Mouse (Mus musculus): ENCODE results near the gene Rspo3. TPM values are rescaled to one million over a fixed set of nuclear protein-coding genes. Genes with fewer than 3 reads are reported as not detected.
A peak's percentile ranks its signal among the peaks of the same experiment; 100 is the strongest.

Rspo3 gene
- 1 to 10 TPM; 2.5 to 4.7 TPM for total RNA-seq (2021)
- long read RNA-seq, experiment 1, transcript Rspo3-201 (5 exons, 3,085 nt) = major isoform, 10 of 11 reads
- long read RNA-seq, experiment 1, partial matches to known transcripts = 0 of 11 reads
- long read RNA-seq, experiment 1, other reads (novel, unspliced or antisense) = 1 of 11 reads
- long read RNA-seq, experiment 2, transcript Rspo3-201 (5 exons, 3,085 nt) = major isoform, 5 of 5 reads
- long read RNA-seq, experiment 2, partial matches to known transcripts = 0 of 5 reads
- long read RNA-seq, experiment 2, other reads (novel, unspliced or antisense) = 0 of 5 reads

DNA sequence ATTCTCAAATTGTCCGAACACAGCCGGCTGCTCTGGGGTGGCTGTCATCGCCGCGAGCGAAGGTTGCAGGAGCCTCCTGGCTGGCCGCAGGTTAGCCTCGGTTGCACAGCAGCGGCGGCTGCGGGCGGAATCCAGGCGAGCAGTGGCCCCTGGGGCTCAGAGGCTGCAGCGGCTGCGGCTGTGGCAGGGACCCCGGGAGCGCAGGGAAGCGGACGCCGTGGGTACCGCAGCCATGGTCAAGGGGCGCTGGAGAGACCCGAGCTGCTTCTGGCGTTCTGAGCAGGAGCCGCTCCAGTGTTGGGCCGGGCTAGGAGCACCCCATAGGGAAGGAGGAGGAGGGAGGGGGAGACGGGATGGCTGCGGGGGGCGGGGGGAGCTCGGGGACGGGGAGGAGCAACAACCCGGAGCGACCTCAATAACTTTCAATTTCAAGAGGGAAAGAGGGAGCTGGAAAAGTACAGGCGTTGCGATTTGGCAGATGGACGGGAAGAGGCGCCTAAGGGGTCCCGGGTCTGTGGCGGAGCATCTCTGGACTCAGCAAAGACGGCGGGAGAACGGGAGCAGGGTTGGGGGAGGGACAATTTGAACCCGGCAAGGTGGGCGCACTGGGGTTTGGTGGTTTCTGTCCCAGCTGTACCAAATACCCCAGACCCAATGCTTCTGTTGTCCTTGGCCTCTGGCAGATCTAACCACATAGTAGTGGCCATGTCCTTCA is at the start of gene Rspo3:
Gene Rspo3, minus strand, starts transcription at position 322 of the 715 bp plus-strand sequence.
- DNase-seq = peak; percentile 41

DNA sequence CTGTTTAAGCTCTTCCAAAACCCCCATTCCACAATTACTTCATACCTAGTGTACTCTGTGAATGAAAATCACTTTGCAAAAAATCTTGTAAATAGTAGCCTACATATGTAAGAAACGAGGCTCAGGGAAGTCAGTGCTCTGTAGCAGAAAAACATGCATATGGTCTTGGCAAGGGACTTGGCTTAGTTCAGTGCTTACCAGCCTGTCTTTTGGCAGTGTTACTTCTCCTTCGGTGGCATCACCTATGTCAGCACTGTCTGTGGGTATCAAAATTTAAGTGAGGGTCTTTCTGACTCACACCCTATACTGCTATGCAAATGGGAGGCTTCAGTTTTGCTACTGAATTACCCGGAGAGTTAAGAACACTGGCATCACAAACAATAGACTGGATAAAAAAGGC is 46.3 kb upstream of the Rspo3 start:
- no peak for DNase-seq

GRCm38 (mm10) chr10:29581476-29581875 is 45.8 kb upstream of the Rspo3 start:
- no peak for DNase-seq

DNA sequence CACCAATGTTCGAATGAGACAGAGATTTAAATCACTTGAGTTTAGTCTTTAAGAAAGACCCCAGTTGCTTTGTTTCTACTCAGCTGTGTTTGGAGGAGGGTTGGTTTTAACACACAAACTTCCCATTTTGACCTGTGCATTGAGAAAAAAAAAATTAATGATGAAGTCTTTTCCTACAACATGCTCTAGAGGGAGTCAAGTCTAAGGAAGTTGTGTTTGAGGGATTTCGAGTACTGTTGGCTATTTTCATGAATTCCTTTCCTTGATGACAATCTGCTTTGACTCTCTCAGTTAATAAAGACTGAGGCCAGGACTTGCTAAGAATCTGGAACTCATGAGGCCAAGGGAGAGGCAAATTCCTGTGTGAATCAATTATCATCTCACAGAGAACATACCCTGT is 20.3 kb upstream of the Rspo3 start:
- DNase-seq = no peak

DNA sequence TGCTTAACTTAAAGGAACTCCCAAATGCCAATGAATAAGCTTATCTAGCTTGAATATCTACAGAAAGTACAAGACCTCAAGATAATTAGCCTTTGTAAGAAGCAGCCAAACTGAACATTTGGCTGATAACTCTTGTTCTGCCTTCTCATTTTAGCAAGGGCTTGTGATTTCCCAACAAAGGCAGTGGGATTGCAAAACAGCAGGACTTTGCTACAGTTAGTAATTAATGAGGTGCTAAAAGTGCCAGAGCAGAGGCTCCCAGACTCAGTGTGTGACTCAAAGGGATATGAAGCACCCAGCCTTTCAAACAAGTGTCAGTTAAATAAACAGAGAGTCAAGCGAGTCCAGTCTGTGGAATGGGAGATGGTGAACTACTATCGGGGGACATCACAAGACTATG is 18.7 kb upstream of the Rspo3 start:
- DNase-seq = no peak

- no peak for DNase-seq
These were observed 7.3 kb upstream of the Rspo3 start for GRCm38 (mm10) chr10:29542982-29543381.

DNA sequence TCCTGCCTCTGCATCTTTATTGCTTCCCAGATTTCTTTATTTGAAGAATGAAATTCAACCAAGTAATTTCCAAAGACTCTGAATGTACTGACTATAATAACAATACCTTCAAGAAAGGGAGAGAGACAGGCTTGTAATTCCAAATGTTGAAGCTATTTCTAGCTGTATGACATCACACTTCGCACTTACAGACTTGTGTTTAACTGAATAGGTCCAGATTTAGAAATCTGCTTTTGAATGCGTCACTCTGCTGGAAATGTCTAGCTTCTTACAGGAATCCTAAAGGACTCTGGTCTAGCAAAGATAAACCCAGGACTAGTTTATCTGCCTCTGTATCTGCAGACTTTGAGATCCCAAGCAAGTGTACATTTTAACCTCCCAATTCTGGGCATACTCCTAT is 3.8 kb upstream of the Rspo3 start:
- no peak for DNase-seq

DNA sequence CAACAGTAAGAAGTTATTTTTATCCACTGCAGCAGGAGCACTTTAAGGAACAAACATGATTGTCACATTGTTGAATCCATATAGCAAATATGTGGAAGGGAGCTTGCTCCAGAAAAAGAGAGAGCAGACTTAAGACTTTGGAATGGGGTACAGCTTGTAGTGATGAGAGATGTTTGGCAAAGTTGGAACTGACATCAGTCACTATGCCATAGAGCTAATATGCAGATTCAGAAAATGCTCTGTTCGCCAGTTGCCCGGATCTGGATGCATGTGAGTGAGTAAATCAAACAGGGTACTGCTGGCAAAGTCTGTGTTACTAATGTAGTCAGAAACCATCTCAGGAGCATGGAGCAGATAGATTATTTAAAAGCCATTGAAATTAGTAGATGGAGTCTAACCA is 3.1 kb upstream of the Rspo3 start:
- DNase-seq = no peak

DNA sequence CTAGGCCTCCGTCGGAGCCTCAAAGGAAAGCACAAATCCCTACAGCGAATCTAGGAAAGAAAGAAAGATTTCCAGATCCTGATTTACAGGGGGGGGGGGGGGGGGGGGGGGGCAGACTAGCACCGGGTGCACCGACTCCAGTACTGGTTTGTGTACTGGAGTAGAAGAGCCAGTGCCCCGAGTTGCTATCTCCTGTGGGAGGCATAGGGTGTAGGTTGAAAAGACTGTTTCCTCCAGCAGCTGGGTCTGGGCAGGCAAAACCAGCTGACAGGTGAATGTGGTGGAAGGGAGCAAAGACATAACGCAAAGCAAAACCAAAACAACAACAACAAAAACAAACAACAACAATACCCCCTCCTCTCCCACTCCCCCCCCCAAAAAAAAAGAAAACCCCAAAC is 838 bp downstream of the Rspo3 start:
- DNase-seq = no peak

DNA sequence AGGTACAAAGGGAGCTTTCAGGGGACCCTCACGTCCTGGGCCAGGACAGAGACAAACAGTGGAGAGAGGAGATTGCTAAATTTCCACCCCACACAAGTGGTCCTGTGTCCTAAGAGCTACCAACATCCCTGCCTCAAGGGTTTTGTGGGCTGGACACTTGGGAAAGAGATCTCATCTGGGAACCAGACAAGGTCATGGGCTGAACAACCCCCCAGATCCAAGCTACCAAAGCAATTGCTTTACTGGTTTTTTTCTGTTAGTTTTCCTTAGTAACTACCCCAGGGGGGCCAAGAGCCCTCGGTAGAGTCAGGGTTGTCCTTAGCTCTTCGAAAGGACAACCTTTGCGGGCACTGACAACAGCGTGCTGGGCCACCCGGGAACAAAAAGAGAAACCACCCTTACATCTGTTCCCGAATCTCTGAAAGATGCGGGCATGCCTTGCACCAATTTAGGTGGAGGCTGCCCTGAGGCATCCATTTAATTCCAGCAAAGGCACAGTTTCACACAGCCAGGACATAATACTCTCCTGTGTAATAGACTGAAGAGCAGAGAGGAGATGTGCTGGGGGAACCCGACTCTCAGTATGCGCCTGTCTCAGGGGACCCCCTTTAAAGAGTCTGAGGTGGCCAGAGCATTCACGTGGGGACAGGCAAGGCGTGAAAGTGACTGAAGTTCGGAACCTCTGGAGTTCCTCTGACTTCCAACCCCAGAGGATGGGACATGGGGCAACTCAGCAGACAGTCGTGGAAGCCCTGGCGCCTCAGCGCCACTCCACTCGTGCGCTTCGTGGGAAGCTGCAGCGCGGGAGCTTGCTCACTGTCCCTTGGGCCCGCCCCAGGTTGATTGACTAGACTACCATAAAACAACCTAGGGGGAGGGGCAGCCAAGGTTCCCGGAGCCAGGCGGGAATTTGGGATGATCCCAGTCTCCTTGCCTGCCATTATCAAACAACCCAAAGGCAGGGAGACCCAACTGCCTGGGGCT is 1.5 kb downstream of the Rspo3 start:
- peak; percentile 9 for DNase-seq

DNA sequence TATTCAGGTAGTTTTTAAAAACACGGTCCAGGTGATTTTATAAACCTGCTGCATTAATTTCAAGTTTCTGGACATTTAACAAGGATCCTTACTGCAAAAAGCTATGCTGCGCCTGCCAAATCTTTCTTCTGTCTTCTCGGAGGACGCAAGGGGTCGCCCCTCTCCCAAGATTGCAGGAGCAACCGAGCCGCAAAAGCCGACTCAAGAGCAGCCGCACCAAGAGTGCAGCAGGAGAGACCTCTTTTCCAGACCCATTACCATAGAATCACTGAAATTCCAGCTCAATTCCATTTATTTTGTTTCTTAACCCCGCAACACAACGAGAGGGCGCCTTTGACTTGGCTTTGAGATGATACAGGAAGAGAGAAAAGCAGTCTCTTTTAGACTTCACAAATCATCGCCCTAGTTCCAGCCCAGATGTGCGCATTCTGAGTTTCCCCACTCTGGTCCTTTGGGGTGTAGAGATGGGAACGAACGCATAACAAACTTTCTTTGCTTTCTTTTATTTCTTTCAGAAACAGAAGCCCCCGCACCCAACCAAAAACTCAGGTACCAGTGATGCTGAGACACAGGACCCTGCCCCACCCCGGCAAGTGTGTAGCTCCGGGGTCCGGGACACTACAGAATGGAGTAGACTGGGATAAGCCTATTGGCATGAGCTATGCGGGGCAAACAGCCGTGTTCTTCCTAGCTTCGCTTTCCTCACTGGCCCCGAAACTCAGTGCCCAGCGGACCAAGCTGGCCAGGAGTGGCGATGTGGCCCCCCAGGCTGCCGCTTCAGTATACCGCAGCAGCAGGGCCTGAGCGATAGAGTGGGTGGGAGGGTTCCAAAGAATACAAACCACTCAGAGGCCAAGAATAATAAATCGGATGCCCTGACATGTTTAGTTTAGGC is 2.6 kb downstream of the Rspo3 start:
- peak; percentile 70 for DNase-seq

- no peak for DNase-seq
These were observed 22.1 kb downstream of the Rspo3 start for GRCm38 (mm10) chr10:29513563-29513962.

- DNase-seq = no peak
These were observed 27.5 kb downstream of the Rspo3 start for GRCm38 (mm10) chr10:29508167-29508566.

GRCm38 (mm10) chr10:29497205-29497822 is 38.4 kb downstream of the Rspo3 start:
- DNase-seq = no peak

GRCm38 (mm10) chr10:29493996-29494395 is 41.7 kb downstream of the Rspo3 start:
- DNase-seq = peak; percentile 5

- DNase-seq = no peak
These were observed 54.7 kb downstream of the Rspo3 start for GRCm38 (mm10) chr10:29480945-29481344.

- DNase-seq = no peak
These were observed 56.3 kb downstream of the Rspo3 start for GRCm38 (mm10) chr10:29479401-29479800.

DNA sequence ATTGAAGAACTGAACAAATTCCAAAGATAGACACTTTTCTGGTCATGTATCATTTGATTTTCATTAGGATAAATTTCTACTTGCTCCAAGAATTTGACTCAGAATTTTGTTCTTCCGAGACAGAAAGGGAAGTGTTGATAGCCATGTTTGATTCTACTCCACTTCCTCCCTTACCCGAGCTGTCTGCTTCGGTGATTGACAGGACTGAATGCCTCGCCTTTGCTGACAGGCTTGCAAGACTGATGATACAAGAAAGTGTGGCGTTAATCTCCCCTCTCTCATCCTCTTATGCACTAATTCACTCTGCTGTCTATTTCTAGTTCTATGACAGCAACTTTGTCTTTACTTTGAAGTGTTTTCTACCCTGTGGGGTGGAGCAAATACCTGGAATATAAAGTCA is 65.2 kb downstream of the Rspo3 start:
- no peak for DNase-seq

GRCm38 (mm10) chr10:29460100-29460499 is 75.6 kb downstream of the Rspo3 start:
- DNase-seq = no peak

GRCm38 (mm10) chr10:29459632-29460031 is 76.0 kb downstream of the Rspo3 start:
- no peak for DNase-seq

GRCm38 (mm10) chr10:29445076-29445475 is 90.6 kb downstream of the Rspo3 start:
- no peak for DNase-seq

Measured in gastrocnemius, postnatal 10 days (tissue).